Comparison of ENCODE assay signal across 17 mouse cellular contexts in the genomic region with DNA sequence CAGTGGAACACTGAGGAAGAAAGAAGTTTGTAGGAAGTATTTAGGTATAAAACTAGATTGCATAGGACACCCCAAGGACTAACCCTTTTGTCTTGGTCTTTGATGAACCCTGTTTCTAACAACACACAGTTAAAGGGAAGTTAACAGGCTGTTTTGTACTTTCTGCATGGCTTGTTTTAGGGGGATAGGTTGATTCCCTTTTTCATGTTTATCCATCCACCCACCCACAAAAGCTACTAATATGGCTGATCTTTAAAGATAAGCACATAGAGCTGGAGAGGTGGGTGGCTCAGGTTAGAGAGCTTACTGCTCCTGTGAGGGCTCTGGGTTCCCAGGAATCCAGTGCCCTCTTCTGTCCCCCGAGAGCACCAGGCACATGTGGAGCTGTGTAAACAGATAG.
"Had no signal": no experiment of that assay in that cellular context is flagged by ENCODE, and none has a peak within 500 bp of the region (broad histone marks: within the 10 kb centered on the region; RNA-seq: fewer than 3 reads in every experiment).

No protein-coding gene starts in this region.

- DNase-seq: retina, postnatal 1 day; right cerebral cortex, adult 18-20 months; right cerebral cortex, postnatal 14 days; right cerebral cortex, postnatal 25 days; right cerebral cortex, postnatal 4 days; spleen, adult 18-20 months; thymus, adult 18-20 months; thymus, adult 2 months; thymus, postnatal 14 days; thymus, postnatal 25 days; thymus, postnatal 36 days; thymus, postnatal 4 days had no signal

- H3K27me3 ChIP-seq: neural tube, embryonic 12.5 days; neural tube, embryonic 13.5 days; neural tube, embryonic 15.5 days; stomach, embryonic 15.5 days had no signal

- H3K36me3 ChIP-seq: stomach, embryonic 15.5 days had no signal

- H3K9ac ChIP-seq: neural tube, embryonic 12.5 days; neural tube, embryonic 13.5 days; neural tube, embryonic 15.5 days; stomach, embryonic 15.5 days had no signal

- H3K4me3 ChIP-seq: neural tube, embryonic 12.5 days; neural tube, embryonic 13.5 days; neural tube, embryonic 15.5 days; stomach, embryonic 15.5 days had no signal

- H3K4me1 ChIP-seq: neural tube, embryonic 12.5 days; stomach, embryonic 15.5 days had no signal

- H3K9me3 ChIP-seq: neural tube, embryonic 12.5 days; neural tube, embryonic 13.5 days; neural tube, embryonic 15.5 days; stomach, embryonic 15.5 days had no signal

- H3K27ac ChIP-seq: neural tube, embryonic 12.5 days; neural tube, embryonic 13.5 days; neural tube, embryonic 15.5 days; stomach, embryonic 15.5 days; stomach, postnatal 0 days had no signal
